Mouse (Mus musculus): ENCODE data around the gene Irf2bp1. TPM values are rescaled to one million over a fixed set of nuclear protein-coding genes. Genes with fewer than 3 reads are reported as not detected.
A peak's percentile ranks its signal among the peaks of the same experiment; 100 is the strongest.

Gene Irf2bp1
- total and polyA plus RNA-seq, 3 experiments, result 12.7 to 24.5 (median 22.5) TPM

- intact Hi-C loops (cut with DNase I), result no loop called here
- Histone ChIP-seq H3K27me3 (ENCODE audit: control insufficient read depth, insufficient read depth, low read length) (no peaks in the 10 kb centered on the region), H3K4me3 (no peak overlapping the region), H3K4me1 (ENCODE audit: control insufficient read depth, insufficient read depth, low read length) (no peaks in the 10 kb centered on the region), H3K9ac (ENCODE audit: low read depth, low read length) (no peak overlapping the region), H3K27ac (no peak overlapping the region), H3K36me3 (ENCODE audit: control insufficient read depth, insufficient read depth, low read length) (no peaks in the 10 kb centered on the region), H3K79me2 (replicated peaks; ENCODE audit: control insufficient read depth, insufficient read depth, low read length) (no peaks in the 10 kb centered on the region)
- 61% methylated on average over 15 of the region's 15 CpGs for WGBS
- no peak for DNase-seq
- no peak for TF ChIP-seq EP300 (IDR thresholded peaks at IDR 0.05; ENCODE audit: insufficient read depth, low read depth, low read length)
- no peak for TF ChIP-seq CTCF (IDR thresholded peaks at IDR 0.05)
- no peak for TF ChIP-seq POLR2A (IDR thresholded peaks at IDR 0.05; ENCODE audit: insufficient read depth, low read depth, low read length)
These were observed 10.6 kb downstream of the Irf2bp1 start for GRCm38 (mm10) chr7:19014452-19014851.

DNA sequence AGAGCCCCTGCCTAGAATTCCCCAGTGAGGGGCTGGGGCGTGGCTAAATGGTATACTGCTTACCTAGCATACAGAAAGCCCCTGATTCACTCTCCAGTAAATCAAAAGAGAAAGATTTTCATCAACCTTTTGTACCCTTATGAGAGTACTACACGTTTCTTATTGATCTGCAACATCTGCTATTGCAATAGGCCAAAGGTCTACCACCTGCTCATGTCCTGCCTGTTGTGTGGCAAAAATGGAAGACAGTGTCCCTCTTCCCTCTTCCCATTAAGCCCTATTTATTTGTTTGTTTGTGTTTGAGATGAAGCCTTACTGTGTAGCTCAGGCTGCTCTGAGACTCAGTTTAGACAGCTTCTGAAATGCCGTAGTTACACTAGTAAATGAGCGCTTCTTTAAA is 12.2 kb downstream of the Irf2bp1 start:
- intact Hi-C loops (cut with DNase I), result no loop called here
- H3K9ac ChIP-seq (ENCODE audit: low read depth, low read length), result no peak overlapping the region
- no peak overlapping the region for H3K4me3 ChIP-seq
- 0 out of 2 replicates have a peak, but pooled peaks cover under 1% of the 10 kb centered on the region for H3K27me3 ChIP-seq (ENCODE audit: control insufficient read depth, insufficient read depth, low read length)
- no peaks in the 10 kb centered on the region for H3K36me3 ChIP-seq (ENCODE audit: control insufficient read depth, insufficient read depth, low read length)
- H3K27ac ChIP-seq, result no peak overlapping the region
- no peaks in the 10 kb centered on the region for H3K4me1 ChIP-seq (ENCODE audit: control insufficient read depth, insufficient read depth, low read length)
- TF ChIP-seq CTCF (IDR thresholded peaks at IDR 0.05) (no peak), EP300 (IDR thresholded peaks at IDR 0.05; ENCODE audit: insufficient read depth, low read depth, low read length) (no peak)
- no peak for DNase-seq
- H3K79me2 ChIP-seq (replicated peaks; ENCODE audit: control insufficient read depth, insufficient read depth, low read length), result no peaks in the 10 kb centered on the region
- WGBS, result 84% methylated on average over 4 of the region's 4 CpGs

DNA sequence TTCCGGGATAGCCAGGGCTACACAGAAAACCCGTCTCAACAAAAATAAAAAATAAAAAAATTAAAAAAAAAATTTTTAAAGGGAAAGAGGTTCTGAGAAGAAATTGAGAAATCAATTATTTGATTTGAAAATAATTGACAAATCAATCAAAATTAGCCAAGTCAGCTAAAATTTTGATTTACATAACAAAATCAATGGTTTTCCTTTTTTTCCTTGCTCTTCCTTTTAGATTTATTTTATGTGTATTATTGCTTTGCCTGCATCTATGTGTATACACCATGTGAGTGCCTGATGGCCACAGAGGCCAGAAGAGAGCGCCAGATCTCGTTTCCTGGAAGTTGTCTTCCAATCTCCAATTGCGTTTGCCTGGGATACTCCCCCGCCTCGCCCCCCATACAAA is 14.1 kb downstream of the Irf2bp1 start:
- intact Hi-C loops (cut with DNase I), result no loop called here
- WGBS, result 77% methylated on average over 7 of the region's 7 CpGs
- Histone ChIP-seq H3K27me3 (ENCODE audit: control insufficient read depth, insufficient read depth, low read length) (0 out of 2 replicates have a peak, but pooled peaks cover 2% of the 10 kb centered on the region), H3K4me3 (no peak overlapping the region), H3K4me1 (ENCODE audit: control insufficient read depth, insufficient read depth, low read length) (no peaks in the 10 kb centered on the region), H3K27ac (no peak overlapping the region), H3K79me2 (replicated peaks; ENCODE audit: control insufficient read depth, insufficient read depth, low read length) (no peaks in the 10 kb centered on the region), H3K36me3 (ENCODE audit: control insufficient read depth, insufficient read depth, low read length) (no peaks in the 10 kb centered on the region), H3K9ac (ENCODE audit: low read depth, low read length) (no peak overlapping the region)
- TF ChIP-seq POLR2A (IDR thresholded peaks at IDR 0.05; ENCODE audit: insufficient read depth, low read depth, low read length) (no peak), CTCF (IDR thresholded peaks at IDR 0.05) (no peak)
- DNase-seq, result no peak

- no peak for TF ChIP-seq CTCF (IDR thresholded peaks at IDR 0.05)
- no peak for TF ChIP-seq POLR2A (IDR thresholded peaks at IDR 0.05; ENCODE audit: insufficient read depth, low read depth, low read length)
- TF ChIP-seq EP300 (IDR thresholded peaks at IDR 0.05; ENCODE audit: insufficient read depth, low read depth, low read length), result no peak
- Histone ChIP-seq H3K36me3 (ENCODE audit: control insufficient read depth, insufficient read depth, low read length) (no peaks in the 10 kb centered on the region), H3K4me3 (no peak overlapping the region), H3K27ac (no peak overlapping the region), H3K9ac (ENCODE audit: low read depth, low read length) (no peak overlapping the region), H3K4me1 (ENCODE audit: control insufficient read depth, insufficient read depth, low read length) (peaks cover 2% of the 10 kb centered on the region; the same call in 1 of the 2 replicates), H3K27me3 (ENCODE audit: control insufficient read depth, insufficient read depth, low read length) (peaks cover 6% of the 10 kb centered on the region; the same call in 1 of the 2 replicates), H3K79me2 (replicated peaks; ENCODE audit: control insufficient read depth, insufficient read depth, low read length) (peaks cover 3% of the 10 kb centered on the region)
- 12% methylated on average over 8 of the region's 8 CpGs for WGBS
- DNase-seq, result no peak
- intact Hi-C loops (cut with DNase I), result no loop called here
These were observed 17.2 kb downstream of the Irf2bp1 start for GRCm38 (mm10) chr7:19021048-19021447.

DNA sequence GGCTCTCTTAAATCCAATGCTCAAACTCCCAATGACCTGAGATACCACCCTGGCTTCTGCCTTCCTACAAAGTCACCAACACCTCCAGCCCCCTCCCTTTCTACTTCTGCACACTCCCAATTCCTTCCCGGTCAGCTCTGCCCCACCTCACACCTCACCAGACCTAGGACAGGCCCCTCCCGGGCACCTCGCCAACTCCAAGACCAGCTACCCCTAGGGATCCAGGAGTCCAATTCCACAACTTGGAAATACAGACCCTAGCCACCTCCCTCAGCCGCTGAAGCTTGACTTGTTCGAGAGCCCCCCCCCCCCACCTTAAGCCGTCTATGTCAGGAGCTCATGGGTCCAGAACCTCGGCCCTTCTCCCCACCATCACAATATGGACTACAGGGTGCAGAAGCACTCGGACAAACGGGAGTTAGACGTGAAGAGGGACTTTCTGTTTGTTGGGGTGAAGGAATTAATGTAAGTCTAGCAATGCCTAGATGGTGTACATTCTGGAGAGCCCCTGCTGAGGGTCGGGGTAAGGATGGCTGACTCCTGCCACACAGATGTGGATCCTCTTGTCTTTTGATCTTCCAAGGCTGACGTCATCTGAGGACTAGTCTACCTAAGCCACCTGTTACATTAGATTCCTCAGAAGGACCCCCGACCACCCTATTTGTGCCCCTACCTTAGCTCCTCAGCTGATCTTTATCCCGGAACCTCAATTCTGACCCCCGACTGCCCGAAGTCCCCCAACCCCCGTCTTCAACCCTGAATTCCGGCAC is 18.5 kb downstream of the Irf2bp1 start:
- H3K36me3 ChIP-seq (ENCODE audit: control insufficient read depth, insufficient read depth, low read length), result no peaks in the 10 kb centered on the region
- H3K27me3 ChIP-seq (ENCODE audit: control insufficient read depth, insufficient read depth, low read length), result peaks cover 6% of the 10 kb centered on the region; the same call in 1 of the 2 replicates
- H3K4me3 ChIP-seq, result no peak overlapping the region
- intact Hi-C loops (cut with DNase I), result loop anchor here (2.0 kb wide), 1 partner anchor 16 kb away; no protein-coding TSS in a partner anchor
- DNase-seq, result no peak
- TF ChIP-seq POLR2A (IDR thresholded peaks at IDR 0.05; ENCODE audit: insufficient read depth, low read depth, low read length) (no peak), EP300 (IDR thresholded peaks at IDR 0.05; ENCODE audit: insufficient read depth, low read depth, low read length) (no peak), CTCF (IDR thresholded peaks at IDR 0.05) (no peak)
- peaks cover 2% of the 10 kb centered on the region; the same call in 1 of the 2 replicates for H3K4me1 ChIP-seq (ENCODE audit: control insufficient read depth, insufficient read depth, low read length)
- no peak overlapping the region for H3K9ac ChIP-seq (ENCODE audit: low read depth, low read length)
- no peak overlapping the region for H3K27ac ChIP-seq
- H3K79me2 ChIP-seq (replicated peaks; ENCODE audit: control insufficient read depth, insufficient read depth, low read length), result peaks cover 3% of the 10 kb centered on the region
- WGBS, result 43% methylated on average over 18 of the region's 18 CpGs

GRCm38 (mm10) chr7:19023357-19023814 is 19.5 kb downstream of the Irf2bp1 start, which contains the start of gene Foxa3:
Gene Foxa3, minus strand, starts transcription at chr7:19023538.
- H3K27me3 ChIP-seq (ENCODE audit: control insufficient read depth, insufficient read depth, low read length), result peaks cover 6% of the 10 kb centered on the region; the same call in 1 of the 2 replicates
- H3K9ac ChIP-seq (ENCODE audit: low read depth, low read length), result peak within 1 kb of the TSS; percentile 87
- H3K27ac ChIP-seq, result peak within 1 kb of the TSS; percentile 78
- intact Hi-C loops (cut with DNase I), result loop anchor here (2.0 kb wide), 1 partner anchor 17 kb away; no protein-coding TSS in a partner anchor
- TF ChIP-seq CTCF (IDR thresholded peaks at IDR 0.05) (peak; percentile 67), EP300 (IDR thresholded peaks at IDR 0.05; ENCODE audit: insufficient read depth, low read depth, low read length) (no peak)
- peak within 1 kb of the TSS; percentile 64 for H3K4me3 ChIP-seq
- peak; percentile 62 to 67 for DNase-seq
- H3K36me3 ChIP-seq (ENCODE audit: control insufficient read depth, insufficient read depth, low read length), result no peaks in the 10 kb centered on the region
- WGBS, result 5% methylated on average over 30 of the region's 30 CpGs
- peaks cover 2% of the 10 kb centered on the region; the same call in 1 of the 2 replicates for H3K4me1 ChIP-seq (ENCODE audit: control insufficient read depth, insufficient read depth, low read length)
- H3K79me2 ChIP-seq (replicated peaks; ENCODE audit: control insufficient read depth, insufficient read depth, low read length), result peaks cover 3% of the 10 kb centered on the region
